Mouse (Mus musculus) forebrain, embryonic 13.5 days (tissue): Measurements from ENCODE around the gene Atp6v0a1. TPM values are rescaled to one million over a fixed set of nuclear protein-coding genes. Genes with fewer than 3 reads are reported as not detected.

Experiments used
- ATAC-seq: fragments of 200-750 bp; cut with Nextera tagmentation; 2 replicates; pipeline ENCODE4 v1.8.0; 2017
- H3K27ac ChIP-seq: fragments of 300-500 bp; sonication (generic); 2 replicates; pipeline ENCODE4 v1.5.1; 2015; ENCODE audit warnings: inconsistent platforms, mild to moderate bottlenecking, moderate library complexity
- H3K27me3 ChIP-seq: fragments of 300-500 bp; sonication (generic); 2 replicates; pipeline ENCODE4 v1.6.1; 2015; ENCODE audit warnings: mild to moderate bottlenecking, inconsistent platforms
- H3K36me3 ChIP-seq: fragments of 300-500 bp; sonication (generic); 2 replicates; pipeline ENCODE4 v1.6.1; 2015; ENCODE audit warnings: mild to moderate bottlenecking, inconsistent platforms; ENCODE audit not compliant: poor library complexity, severe bottlenecking
- H3K4me1 ChIP-seq: fragments of 300-500 bp; sonication (generic); 2 replicates; pipeline ENCODE4 v1.6.1; 2015; ENCODE audit warnings: inconsistent platforms
- H3K4me2 ChIP-seq: fragments of 300-500 bp; sonication (generic); 2 replicates; pipeline ENCODE4 v1.6.1; 2015; ENCODE audit warnings: inconsistent platforms, mild to moderate bottlenecking, moderate library complexity
- H3K4me3 ChIP-seq: fragments of 300-500 bp; sonication (generic); 2 replicates; pipeline ENCODE4 v1.5.1; 2015; ENCODE audit warnings: mild to moderate bottlenecking, inconsistent platforms
- H3K9ac ChIP-seq: fragments of 300-500 bp; sonication (generic); 2 replicates; pipeline ENCODE4 v1.6.1; 2015; ENCODE audit warnings: mild to moderate bottlenecking, inconsistent platforms
- H3K9me3 ChIP-seq: fragments of 300-500 bp; sonication (generic); replicated peaks from 2 replicates; pipeline ENCODE4 v1.6.1; 2016; ENCODE audit warnings: inconsistent platforms
- WGBS: fragments of 180-500 bp; shearing (Covaris S2); methylation state at CpG from one replicate; pipeline ENCODE4 v1.1.7; 2015; 5-methylcytosine and 5-hydroxymethylcytosine counted together
- microRNA-seq: library from miRNA; unstranded; fragments of <30 nt; microRNA quantifications from one replicate; pipeline ENCODE4, GENCODE M21; 2016
- polyA plus RNA-seq: library from polyadenylated mRNA; unstranded; fragments of >200 nt; fragmentation: Nextera tagmentation; extraction: Ambion mirVana; gene quantifications from 2 replicates; pipeline ENCODE4 v1.2.1, GENCODE M21; 2015

Gene Atp6v0a1
- polyA plus RNA-seq, 1 experiment from 2014 or later: 52.9 TPM

DNA sequence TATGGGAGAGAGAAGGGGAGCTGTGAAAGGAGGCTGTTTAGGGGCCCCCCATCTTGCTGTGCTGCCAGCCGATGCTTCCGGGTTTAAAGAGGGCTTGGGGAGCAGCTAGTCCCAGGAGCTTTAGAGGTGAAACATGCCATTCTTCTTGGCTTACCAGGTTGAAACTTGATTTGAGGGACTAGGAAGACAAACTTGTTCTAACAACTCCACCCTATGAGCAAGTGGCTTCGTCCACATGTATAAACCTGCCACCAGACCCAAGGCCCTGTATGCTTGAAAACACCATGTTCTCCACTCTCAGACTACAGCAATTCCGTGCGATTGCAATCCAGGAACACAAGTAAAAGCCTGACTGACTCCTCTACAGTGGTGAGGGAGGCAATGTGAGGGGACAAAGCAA is 93.8 kb downstream of the Atp6v0a1 start:
- Histone ChIP-seq H3K27ac (no peak overlapping the region), H3K4me2 (no peak overlapping the region), H3K4me1 (no peaks in the 10 kb centered on the region), H3K9me3 (no peaks in the 10 kb centered on the region), H3K36me3 (peaks cover 68% of the 10 kb centered on the region), H3K9ac (no peak overlapping the region), H3K27me3 (no peaks in the 10 kb centered on the region), H3K4me3 (no peak overlapping the region)
- WGBS: 94% methylated on average over 5 of the region's 5 CpGs
- ATAC-seq: no peak

DNA sequence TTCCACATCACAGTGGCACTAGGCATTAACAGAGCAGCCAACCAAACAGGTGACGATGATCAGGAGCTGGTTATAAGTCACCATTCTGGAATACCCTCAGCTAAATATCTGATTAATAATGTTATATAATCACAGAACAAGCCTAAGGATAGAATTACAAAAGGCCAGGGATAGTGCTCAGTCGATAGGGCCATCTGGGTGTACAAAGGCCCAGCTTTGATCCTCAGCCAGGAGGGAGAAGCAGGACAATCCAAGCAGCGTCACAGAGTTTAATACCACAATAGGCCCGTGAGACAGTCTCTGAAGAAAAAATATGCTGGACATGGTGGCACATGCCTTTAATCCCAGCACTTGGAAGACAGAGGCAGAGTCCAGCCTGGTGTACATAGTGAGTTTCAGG is 100.1 kb downstream of the Atp6v0a1 start:
- 0 out of 2 replicates have a peak, but pooled peaks cover 2% of the 10 kb centered on the region for H3K4me1 ChIP-seq
- H3K27ac ChIP-seq: no peak overlapping the region
- no peak overlapping the region for H3K4me3 ChIP-seq
- H3K4me2 ChIP-seq: no peak overlapping the region
- H3K9me3 ChIP-seq: no peaks in the 10 kb centered on the region
- no peaks in the 10 kb centered on the region for H3K27me3 ChIP-seq
- ATAC-seq: no peak
- WGBS: 65% methylated on average over 4 of the region's 4 CpGs
- peaks cover 19% of the 10 kb centered on the region for H3K36me3 ChIP-seq
- H3K9ac ChIP-seq: no peak overlapping the region

DNA sequence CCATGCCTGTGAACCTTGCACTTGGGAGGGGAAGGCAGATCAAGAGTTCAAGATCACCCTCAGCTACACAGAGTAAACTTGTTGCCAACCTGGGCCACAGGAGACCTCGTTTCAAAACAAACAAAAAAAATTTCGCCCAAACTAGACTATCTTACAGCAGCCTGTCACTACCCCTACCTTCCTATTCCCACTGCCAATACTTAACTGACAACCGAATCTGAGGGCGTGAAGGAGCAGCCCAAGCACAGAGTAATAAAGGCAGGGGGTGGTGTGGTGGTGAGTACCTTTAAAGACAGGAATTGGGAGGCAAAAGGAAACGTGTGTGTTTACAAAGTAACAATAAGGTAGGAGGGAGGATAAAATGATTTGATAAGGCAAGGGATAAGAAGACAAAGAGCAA is 101.5 kb downstream of the Atp6v0a1 start:
- no peak for ATAC-seq
- Histone ChIP-seq H3K36me3 (peaks cover 6% of the 10 kb centered on the region; the same call in 1 of the 2 replicates), H3K27ac (no peak overlapping the region), H3K9ac (no peak overlapping the region), H3K9me3 (no peaks in the 10 kb centered on the region), H3K27me3 (no peaks in the 10 kb centered on the region), H3K4me2 (no peak overlapping the region), H3K4me3 (no peak overlapping the region), H3K4me1 (peaks cover 13% of the 10 kb centered on the region)
- 70% methylated on average over 5 of the region's 5 CpGs for WGBS

DNA sequence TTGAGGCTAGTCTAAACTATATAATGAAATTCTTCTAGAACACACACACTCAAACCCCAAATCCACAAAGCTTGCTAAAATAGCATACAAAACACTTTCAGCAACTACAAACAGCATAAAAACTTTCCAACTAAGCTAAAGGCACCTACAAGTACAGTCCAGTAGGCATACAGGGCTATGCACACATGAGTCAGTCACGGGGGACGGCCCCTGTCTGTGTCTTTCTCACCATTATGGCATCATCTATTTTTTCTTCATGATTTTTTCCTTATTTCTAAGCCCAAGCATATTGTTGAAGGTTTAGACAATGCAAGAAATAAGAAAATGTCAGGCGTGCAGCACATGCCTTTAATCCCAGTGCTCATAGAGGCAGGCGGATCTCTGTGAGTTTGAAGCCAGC is 101.9 kb downstream of the Atp6v0a1 start:
- ATAC-seq: no peak
- 0 out of 2 replicates have a peak, but pooled peaks cover 4% of the 10 kb centered on the region for H3K36me3 ChIP-seq
- no peak overlapping the region for H3K9ac ChIP-seq
- H3K9me3 ChIP-seq: no peaks in the 10 kb centered on the region
- peaks cover 18% of the 10 kb centered on the region for H3K4me1 ChIP-seq
- H3K4me2 ChIP-seq: no peak overlapping the region
- H3K27ac ChIP-seq: no peak overlapping the region
- no peak overlapping the region for H3K4me3 ChIP-seq
- 92% methylated on average over 4 of the region's 4 CpGs for WGBS
- no peaks in the 10 kb centered on the region for H3K27me3 ChIP-seq

DNA sequence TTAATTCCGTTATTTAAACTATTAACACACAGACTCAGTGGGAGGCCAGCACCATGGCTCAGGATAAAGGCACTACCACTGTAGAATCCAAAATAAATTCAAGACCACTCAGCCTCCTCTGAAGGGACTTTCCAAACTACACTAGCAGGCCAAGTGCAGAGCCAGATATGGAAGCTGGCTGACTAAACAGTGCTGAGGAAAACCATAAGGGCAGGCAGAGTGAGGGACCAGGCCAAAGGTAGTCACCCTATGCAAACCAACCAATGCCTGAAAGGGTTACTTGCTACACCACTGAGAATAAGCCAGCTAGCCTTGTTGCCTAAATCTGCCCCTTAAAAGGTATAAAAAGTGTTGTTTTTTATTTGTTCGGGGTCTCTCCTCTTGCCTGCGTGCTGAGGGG is 102.9 kb downstream of the Atp6v0a1 start:
- H3K36me3 ChIP-seq: 0 out of 2 replicates have a peak, but pooled peaks cover 4% of the 10 kb centered on the region
- H3K9me3 ChIP-seq: no peaks in the 10 kb centered on the region
- H3K4me1 ChIP-seq: peaks cover 25% of the 10 kb centered on the region
- no peak overlapping the region for H3K4me2 ChIP-seq
- no peak overlapping the region for H3K9ac ChIP-seq
- WGBS: 93% methylated on average over 3 of the region's 3 CpGs
- no peak overlapping the region for H3K27ac ChIP-seq
- no peak for ATAC-seq
- H3K4me3 ChIP-seq: no peak overlapping the region
- H3K27me3 ChIP-seq: no peaks in the 10 kb centered on the region

Small RNA genes lying within 50 kb of the gene (microRNA-seq; reads per million reads assigned to microRNA genes)
- 3.5 reads per million, percentile 7 among the genes with 10 or more reads in this experiment for gene Mir6928

Other genes with a start within 250 kb of the Atp6v0a1 start
- 3.4 and 4.6 TPM in 2 replicates for gene Kcnh4, start 249.5 kb upstream of the Atp6v0a1 start, polyA plus RNA-seq
- gene Hcrt, start 246.5 kb upstream of the Atp6v0a1 start, polyA plus RNA-seq: not detected in 2 replicates
- 1.9 and 2.4 TPM in 2 replicates for gene Ghdc, start 238.5 kb upstream of the Atp6v0a1 start, polyA plus RNA-seq
- 11.1 and 14.0 TPM in 2 replicates for gene Stat5b, start 158.7 kb upstream of the Atp6v0a1 start, polyA plus RNA-seq
- 0.85 and 1.2 TPM in 2 replicates for gene Stat5a, start 150.1 kb upstream of the Atp6v0a1 start, polyA plus RNA-seq
- gene Stat3, start 69.9 kb upstream of the Atp6v0a1 start, polyA plus RNA-seq: 24.6 and 29.1 TPM in 2 replicates
- 19.5 and 23.4 TPM in 2 replicates for gene Cavin1, start 38.6 kb upstream of the Atp6v0a1 start, polyA plus RNA-seq
- gene Naglu, start 60.6 kb downstream of the Atp6v0a1 start, polyA plus RNA-seq: 4.8 and 6.5 TPM in 2 replicates
- not detected in 2 replicates for gene Hsd17b1, start 69.0 kb downstream of the Atp6v0a1 start, polyA plus RNA-seq
- gene Coasy, start 73.1 kb downstream of the Atp6v0a1 start, polyA plus RNA-seq: 45.8 and 48.2 TPM in 2 replicates
- 71.1 and 81.2 TPM in 2 replicates for gene Mlx, start 77.8 kb downstream of the Atp6v0a1 start, polyA plus RNA-seq
- 63.3 and 64.1 TPM in 2 replicates for gene Psmc3ip, start 86.0 kb downstream of the Atp6v0a1 start, polyA plus RNA-seq
- gene Retreg3, start 110.4 kb downstream of the Atp6v0a1 start, polyA plus RNA-seq: 18.6 and 20.8 TPM in 2 replicates
- 108 and 112 TPM in 2 replicates for gene Tubg1, start 110.5 kb downstream of the Atp6v0a1 start, polyA plus RNA-seq
- 14.6 and 16.4 TPM in 2 replicates for gene Tubg2, start 146.5 kb downstream of the Atp6v0a1 start, polyA plus RNA-seq
- gene Cntnap1, start 161.1 kb downstream of the Atp6v0a1 start, polyA plus RNA-seq: 0.36 and 0.42 TPM in 2 replicates
- gene Plekhh3, start 161.9 kb downstream of the Atp6v0a1 start, polyA plus RNA-seq: 4.5 and 6.4 TPM in 2 replicates
- 0.10 TPM in 1 of 2 replicates, not detected in the other for gene Ccr10, start 166.0 kb downstream of the Atp6v0a1 start, polyA plus RNA-seq
- 12.1 and 13.8 TPM in 2 replicates for gene Ezh1, start 217.0 kb downstream of the Atp6v0a1 start, polyA plus RNA-seq
- 43.9 and 55.3 TPM in 2 replicates for gene Ramp2, start 236.6 kb downstream of the Atp6v0a1 start, polyA plus RNA-seq
- gene Vps25, start 244.3 kb downstream of the Atp6v0a1 start, polyA plus RNA-seq: 92.6 and 109 TPM in 2 replicates